Mouse (Mus musculus): ENCODE results near the gene Gjb2. TPM values are rescaled to one million over a fixed set of nuclear protein-coding genes. Genes with fewer than 3 reads are reported as not detected.

Gjb2 gene
- polyA plus RNA-seq (2017; shearing (Covaris generic)) = 0.46 TPM

GRCm38 (mm10) chr14:57104106-57105023 is at the start of gene Gjb2:
Gene Gjb2, minus strand, starts transcription at chr14:57104702.

GRCm38 (mm10) chr14:57133161-57133661 is 28.7 kb upstream of the Gjb2 start, which contains the start of gene Gjb6:
Gene Gjb6, minus strand, starts transcription at chr14:57133611.

GRCm38 (mm10) chr14:57115823-57116544 is 11.5 kb upstream of the Gjb2 start, which contains the start of gene Gm4491:
Gene Gm4491, minus strand, starts transcription at chr14:57115883.

GRCm38 (mm10) chr14:57057563-57058321 is 46.8 kb downstream of the Gjb2 start, which contains the start of gene Gja3:
Gene Gja3, minus strand, starts transcription at chr14:57058100.

Other genes starting within 250 kb of the Gjb2 start
- gene Zmym2, start 218.0 kb downstream of the Gjb2 start, polyA plus RNA-seq (2017; shearing (Covaris generic)) = 70.4 TPM
- not detected for gene Gja3, start 46.6 kb downstream of the Gjb2 start, polyA plus RNA-seq (2017; shearing (Covaris generic))
- not detected for gene Gm4491, start 11.2 kb upstream of the Gjb2 start, polyA plus RNA-seq (2017; shearing (Covaris generic))
- not detected for gene Gjb6, start 28.9 kb upstream of the Gjb2 start, polyA plus RNA-seq (2017; shearing (Covaris generic))